Mouse (Mus musculus) heart, embryonic 16.5 days (tissue): Measurements from ENCODE around the gene Krtap26-1. TPM values are rescaled to one million over a fixed set of nuclear protein-coding genes. Genes with fewer than 3 reads are reported as not detected.

Experiments
- ATAC-seq: fragments of 200-750 bp; cut with Nextera tagmentation; replicated peaks from 2 replicates; pipeline ENCODE4 v1.8.0; 2017; ENCODE audit warnings: moderate number of reproducible peaks; ENCODE audit not compliant: insufficient read depth, low FRiP score; ENCODE audit errors: extremely low read depth
- H3K27ac ChIP-seq: fragments of 300-500 bp; sonication (generic); 2 replicates; pipeline ENCODE4 v1.5.1; 2014; ENCODE audit warnings: mild to moderate bottlenecking, low read length, control low read depth, moderate library complexity
- H3K27me3 ChIP-seq: fragments of 300-500 bp; sonication (generic); 2 replicates; pipeline ENCODE4 v1.6.1; 2014; ENCODE audit warnings: low read length, mixed read lengths; ENCODE audit not compliant: control insufficient read depth, insufficient read depth
- H3K36me3 ChIP-seq: fragments of 300-500 bp; sonication (generic); 2 replicates; pipeline ENCODE4 v1.6.1; 2014; ENCODE audit not compliant: control insufficient read depth, insufficient read depth
- H3K4me1 ChIP-seq: fragments of 300-500 bp; sonication (generic); 2 replicates; pipeline ENCODE4 v1.6.1; 2014; ENCODE audit warnings: low read length, mixed read lengths; ENCODE audit not compliant: control insufficient read depth, insufficient read depth
- H3K4me2 ChIP-seq: fragments of 300-500 bp; sonication (generic); 2 replicates; pipeline ENCODE4 v1.6.1; 2014; ENCODE audit warnings: low read depth, mild to moderate bottlenecking, control low read depth, low read length
- H3K4me3 ChIP-seq: fragments of 300-500 bp; sonication (generic); 2 replicates; pipeline ENCODE4 v1.5.1; 2014; ENCODE audit warnings: mild to moderate bottlenecking, control low read depth, low read length
- H3K9ac ChIP-seq: fragments of 300-500 bp; sonication (generic); 2 replicates; pipeline ENCODE4 v1.6.1; 2014; ENCODE audit warnings: low read length, control low read depth
- H3K9me3 ChIP-seq: fragments of 300-500 bp; sonication (generic); replicated peaks from 2 replicates; pipeline ENCODE4 v1.6.1; 2016; ENCODE audit warnings: low read length; ENCODE audit not compliant: control insufficient read depth
- WGBS: fragments of 180-500 bp; shearing (Covaris S2); extraction: QIAGEN DNeasy Blood & Tissue Kit; methylation state at CpG from one replicate; pipeline ENCODE4 v1.1.7; 2014; 5-methylcytosine and 5-hydroxymethylcytosine counted together
- polyA plus RNA-seq: library from polyadenylated mRNA; unstranded; fragments of >200 nt; fragmentation: Nextera tagmentation; extraction: Ambion mirVana; gene quantifications from 2 replicates; pipeline ENCODE4 v1.2.1, GENCODE M21; 2015

The Krtap26-1 gene
- not detected in 2 replicates for polyA plus RNA-seq

GRCm38 (mm10) chr16:88647358-88647846 lies at the start of gene Krtap26-1:
Krtap26-1 (minus strand) TSS chr16:88647796.
- no peak for ATAC-seq
- Histone ChIP-seq H3K36me3 (no peaks in the 10 kb centered on the region), H3K9me3 (no peaks in the 10 kb centered on the region), H3K27me3 (no peaks in the 10 kb centered on the region), H3K4me2 (no peak within 1 kb of the TSS), H3K27ac (no peak within 1 kb of the TSS), H3K9ac (no peak within 1 kb of the TSS), H3K4me1 (no peaks in the 10 kb centered on the region), H3K4me3 (no peak within 1 kb of the TSS)
- WGBS, result 80% methylated on average over 10 of the region's 10 CpGs

GRCm38 (mm10) chr16:88696256-88696655 lies 48.7 kb upstream of the Krtap26-1 start:
- Histone ChIP-seq H3K9ac (no peak overlapping the region), H3K9me3 (no peaks in the 10 kb centered on the region), H3K27me3 (no peaks in the 10 kb centered on the region), H3K4me2 (no peak overlapping the region), H3K27ac (no peak overlapping the region), H3K4me3 (no peak overlapping the region), H3K4me1 (no peaks in the 10 kb centered on the region), H3K36me3 (no peaks in the 10 kb centered on the region)
- no peak for ATAC-seq
- WGBS, result 71% methylated on average over 4 of the region's 4 CpGs

GRCm38 (mm10) chr16:88681282-88681681 lies 33.7 kb upstream of the Krtap26-1 start:
- Histone ChIP-seq H3K4me2 (no peak overlapping the region), H3K9ac (no peak overlapping the region), H3K4me1 (no peaks in the 10 kb centered on the region), H3K9me3 (no peaks in the 10 kb centered on the region), H3K27me3 (no peaks in the 10 kb centered on the region), H3K36me3 (no peaks in the 10 kb centered on the region), H3K27ac (no peak overlapping the region), H3K4me3 (no peak overlapping the region)
- 55% methylated on average over 2 of the region's 2 CpGs for WGBS
- ATAC-seq, result no peak

- 80% methylated on average over 6 of the region's 6 CpGs for WGBS
- no peaks in the 10 kb centered on the region for H3K36me3 ChIP-seq
- no peaks in the 10 kb centered on the region for H3K27me3 ChIP-seq
- no peak for ATAC-seq
- H3K4me1 ChIP-seq, result no peaks in the 10 kb centered on the region
- H3K27ac ChIP-seq, result no peak overlapping the region
- H3K9me3 ChIP-seq, result no peaks in the 10 kb centered on the region
- H3K4me3 ChIP-seq, result no peak overlapping the region
- no peak overlapping the region for H3K9ac ChIP-seq
- H3K4me2 ChIP-seq, result no peak overlapping the region
Measured at GRCm38 (mm10) chr16:88679099-88679498, 31.5 kb upstream of the Krtap26-1 start.

GRCm38 (mm10) chr16:88671571-88671970 lies 24.0 kb upstream of the Krtap26-1 start, which contains the start of gene Krtap27-1:
Krtap27-1 (minus strand) TSS chr16:88671671.
- Histone ChIP-seq H3K4me3 (no peak within 1 kb of the TSS), H3K36me3 (no peaks in the 10 kb centered on the region), H3K4me1 (no peaks in the 10 kb centered on the region), H3K27me3 (no peaks in the 10 kb centered on the region), H3K4me2 (no peak within 1 kb of the TSS), H3K9ac (no peak within 1 kb of the TSS), H3K9me3 (no peaks in the 10 kb centered on the region), H3K27ac (no peak within 1 kb of the TSS)
- ATAC-seq, result no peak
- WGBS, result 82% methylated on average over 4 of the region's 4 CpGs

GRCm38 (mm10) chr16:88657426-88657825 lies 9.8 kb upstream of the Krtap26-1 start:
- no peak overlapping the region for H3K27ac ChIP-seq
- no peaks in the 10 kb centered on the region for H3K36me3 ChIP-seq
- no peak overlapping the region for H3K4me3 ChIP-seq
- H3K9me3 ChIP-seq, result no peaks in the 10 kb centered on the region
- 60% methylated on average over 1 of the region's 1 CpGs for WGBS
- no peak overlapping the region for H3K4me2 ChIP-seq
- no peaks in the 10 kb centered on the region for H3K4me1 ChIP-seq
- ATAC-seq, result no peak
- no peak overlapping the region for H3K9ac ChIP-seq
- H3K27me3 ChIP-seq, result no peaks in the 10 kb centered on the region

- Histone ChIP-seq H3K4me2 (no peak overlapping the region), H3K9ac (no peak overlapping the region), H3K36me3 (no peaks in the 10 kb centered on the region), H3K27ac (no peak overlapping the region), H3K9me3 (no peaks in the 10 kb centered on the region), H3K4me1 (no peaks in the 10 kb centered on the region), H3K27me3 (no peaks in the 10 kb centered on the region), H3K4me3 (no peak overlapping the region)
- ATAC-seq, result no peak
- WGBS, result 55% methylated on average over 2 of the region's 2 CpGs
Measured at GRCm38 (mm10) chr16:88651952-88652351, 4.4 kb upstream of the Krtap26-1 start.

GRCm38 (mm10) chr16:88651082-88651481 lies 3.5 kb upstream of the Krtap26-1 start:
- no peaks in the 10 kb centered on the region for H3K36me3 ChIP-seq
- no peak overlapping the region for H3K4me2 ChIP-seq
- no peaks in the 10 kb centered on the region for H3K9me3 ChIP-seq
- H3K4me3 ChIP-seq, result no peak overlapping the region
- no peak overlapping the region for H3K27ac ChIP-seq
- ATAC-seq, result no peak
- H3K4me1 ChIP-seq, result no peaks in the 10 kb centered on the region
- WGBS, result 46% methylated on average over 1 of the region's 1 CpGs
- H3K27me3 ChIP-seq, result no peaks in the 10 kb centered on the region
- no peak overlapping the region for H3K9ac ChIP-seq

GRCm38 (mm10) chr16:88646366-88647111 lies 1.1 kb downstream of the Krtap26-1 start:
- no peak overlapping the region for H3K4me2 ChIP-seq
- 78% methylated on average over 8 of the region's 8 CpGs for WGBS
- ATAC-seq, result no peak

More at GRCm38 (mm10) chr16:88646366-88647111, 1.1 kb downstream of the Krtap26-1 start:
- Histone ChIP-seq H3K27ac (no peak overlapping the region), H3K36me3 (no peaks in the 10 kb centered on the region), H3K9me3 (no peaks in the 10 kb centered on the region), H3K4me3 (no peak overlapping the region), H3K27me3 (no peaks in the 10 kb centered on the region), H3K4me1 (no peaks in the 10 kb centered on the region), H3K9ac (no peak overlapping the region)
